Mouse (Mus musculus) hindbrain, postnatal 0 days (tissue): ENCODE measurements around the gene Vsig10. TPM values are rescaled to one million over a fixed set of nuclear protein-coding genes. Genes with fewer than 3 reads are reported as not detected.
"Not testable (repeated sequence)": the region's sequence is repeated elsewhere in the genome, so short reads cannot be mapped to it uniquely, and the experiment has no call there.

Experiments used
- ATAC-seq: fragments of 200-750 bp; cut with Nextera tagmentation; 2 replicates; pipeline ENCODE4 v1.8.0; 2017; ENCODE audit warnings: mild to moderate bottlenecking, moderate TSS enrichment, moderate library complexity
- DNase-seq: peaks from one replicate; pipeline ENCODE4 v3.0.0-alpha.2; 2015; ENCODE audit warnings: low spot score
- H3K27ac ChIP-seq: fragments of 300-500 bp; sonication (generic); 2 replicates; pipeline ENCODE4 v1.5.1; 2014; ENCODE audit warnings: mild to moderate bottlenecking
- H3K27me3 ChIP-seq: fragments of 300-500 bp; sonication (generic); 2 replicates; pipeline ENCODE4 v1.6.1; 2014; ENCODE audit warnings: low read length, mixed read lengths; ENCODE audit not compliant: insufficient read depth
- H3K36me3 ChIP-seq: fragments of 300-500 bp; sonication (generic); 2 replicates; pipeline ENCODE4 v1.6.1; 2014; ENCODE audit warnings: low read length, mixed read lengths; ENCODE audit not compliant: insufficient read depth
- H3K4me1 ChIP-seq: fragments of 300-500 bp; sonication (generic); 2 replicates; pipeline ENCODE4 v1.6.1; 2014; ENCODE audit warnings: antibody characterized with exemption, low read length, mixed read lengths; ENCODE audit not compliant: insufficient read depth
- H3K4me2 ChIP-seq: fragments of 300-500 bp; sonication (generic); 2 replicates; pipeline ENCODE4 v1.6.1; 2014; ENCODE audit warnings: low read depth, mild to moderate bottlenecking, low read length, moderate library complexity, mixed read lengths
- H3K4me3 ChIP-seq: fragments of 300-500 bp; sonication (generic); 2 replicates; pipeline ENCODE4 v1.5.1; 2014; ENCODE audit warnings: low read length
- H3K9ac ChIP-seq: fragments of 300-500 bp; sonication (generic); replicated peaks from 2 replicates; pipeline ENCODE4 v1.6.1; 2014; ENCODE audit warnings: mild to moderate bottlenecking, low read length, moderate library complexity, mixed read lengths
- H3K9me3 ChIP-seq: fragments of 300-500 bp; sonication (generic); 2 replicates; pipeline ENCODE4 v1.6.1; 2016; ENCODE audit warnings: low read length, mixed read lengths
- CTCF ChIP-seq: IDR thresholded peaks from 2 replicates; pipeline ENCODE4 v1.5.1; 2016; ENCODE audit warnings: antibody characterized with exemption, control low read depth, low read depth
- WGBS: fragments of 180-500 bp; shearing (Covaris S2); extraction: QIAGEN DNeasy Blood & Tissue Kit; methylation state at CpG from one replicate; pipeline ENCODE4 v1.1.7; 2014; 5-methylcytosine and 5-hydroxymethylcytosine counted together
- polyA plus RNA-seq: library from polyadenylated mRNA; unstranded; fragments of >200 nt; fragmentation: Nextera tagmentation; extraction: Ambion mirVana; gene quantifications from 2 replicates; pipeline ENCODE4 v1.2.1, GENCODE M21; 2015
- total RNA-seq: library from RNA; depleted of rRNA; stranded (reverse); fragments of >200 nt; gene quantifications from 2 replicates; pipeline ENCODE4 v1.2.3, GENCODE M21; 2014

Gene Vsig10
- total and polyA plus RNA-seq, 2 experiments from 2014 or later: 4.6 to 4.7 TPM

- WGBS: under 1% methylated on average over 67 of the region's 77 CpGs
- ATAC-seq: peak; percentile 97
Observed at GRCm38 (mm10) chr5:117286831-117287822, 31.8 kb upstream of the Vsig10 start, which contains the start of gene Pebp1. TSS of gene Pebp1 (minus strand) at chr5:117287625.

GRCm38 (mm10) chr5:117289646-117290045 lies 29.2 kb upstream of the Vsig10 start:
- no peak for ATAC-seq
- no peak for DNase-seq
- TF ChIP-seq CTCF: no peak
- no peak overlapping the region for H3K27ac ChIP-seq
- H3K4me2 ChIP-seq: no peak overlapping the region
- H3K4me3 ChIP-seq: no peak overlapping the region
- H3K9me3 ChIP-seq: no peaks in the 10 kb centered on the region
- no peaks in the 10 kb centered on the region for H3K27me3 ChIP-seq
- H3K36me3 ChIP-seq: peaks cover 4% of the 10 kb centered on the region; the same call in 1 of the 2 replicates
- H3K9ac ChIP-seq: no peak overlapping the region
- 0 out of 2 replicates have a peak, but pooled peaks cover 12% of the 10 kb centered on the region for H3K4me1 ChIP-seq

More at GRCm38 (mm10) chr5:117286831-117287822, 31.8 kb upstream of the Vsig10 start, which contains the start of gene Pebp1:
- Histone ChIP-seq H3K4me3 (peak within 1 kb of the TSS; percentile 79), H3K36me3 (peaks cover 6% of the 10 kb centered on the region; the same call in 1 of the 2 replicates), H3K9ac (peak within 1 kb of the TSS; percentile 72), H3K27ac (peak within 1 kb of the TSS; percentile 68), H3K27me3 (no peaks in the 10 kb centered on the region), H3K9me3 (no peaks in the 10 kb centered on the region), H3K4me1 (0 out of 2 replicates have a peak, but pooled peaks cover 12% of the 10 kb centered on the region), H3K4me2 (peak within 1 kb of the TSS; percentile 68)
- peak; percentile 97 for DNase-seq
- TF ChIP-seq CTCF: no peak

- Histone ChIP-seq H3K27ac (no peak overlapping the region), H3K4me1 (0 out of 2 replicates have a peak, but pooled peaks cover 12% of the 10 kb centered on the region), H3K4me2 (no peak overlapping the region), H3K9me3 (no peaks in the 10 kb centered on the region), H3K9ac (no peak overlapping the region), H3K27me3 (no peaks in the 10 kb centered on the region), H3K36me3 (no peaks in the 10 kb centered on the region; the same call in 1 of the 2 replicates), H3K4me3 (no peak overlapping the region)
- DNase-seq (no peak), ATAC-seq (no peak)
- WGBS: 93% methylated on average over 2 of the region's 2 CpGs
- peak; percentile 41; the same call in 1 of the 2 replicates for TF ChIP-seq CTCF
Observed at GRCm38 (mm10) chr5:117290081-117290480, 28.8 kb upstream of the Vsig10 start.

GRCm38 (mm10) chr5:117291312-117291711 lies 27.6 kb upstream of the Vsig10 start:
- DNase-seq: peak; percentile 43
- peak; percentile 53 for TF ChIP-seq CTCF
- H3K9me3 ChIP-seq: no peaks in the 10 kb centered on the region
- H3K27me3 ChIP-seq: no peaks in the 10 kb centered on the region
- 84% methylated on average over 3 of the region's 3 CpGs for WGBS
- H3K27ac ChIP-seq: no peak overlapping the region
- no peaks in the 10 kb centered on the region for H3K36me3 ChIP-seq
- no peak for ATAC-seq
- no peak overlapping the region for H3K4me2 ChIP-seq
- H3K9ac ChIP-seq: no peak overlapping the region
- H3K4me1 ChIP-seq: 0 out of 2 replicates have a peak, but pooled peaks cover 6% of the 10 kb centered on the region
- no peak overlapping the region for H3K4me3 ChIP-seq

GRCm38 (mm10) chr5:117292547-117292946 lies 26.3 kb upstream of the Vsig10 start:
- no peak overlapping the region for H3K4me3 ChIP-seq
- WGBS: 74% methylated on average over 6 of the region's 6 CpGs
- no peak for ATAC-seq
- H3K4me1 ChIP-seq: 0 out of 2 replicates have a peak, but pooled peaks cover 4% of the 10 kb centered on the region
- no peak overlapping the region for H3K27ac ChIP-seq
- TF ChIP-seq CTCF: no peak
- H3K36me3 ChIP-seq: no peaks in the 10 kb centered on the region
- H3K9ac ChIP-seq: no peak overlapping the region
- no peak for DNase-seq
- no peaks in the 10 kb centered on the region for H3K27me3 ChIP-seq
- no peak overlapping the region for H3K4me2 ChIP-seq
- no peaks in the 10 kb centered on the region for H3K9me3 ChIP-seq

- not testable (repeated sequence) for H3K27me3 ChIP-seq, H3K27ac ChIP-seq, ATAC-seq, H3K9me3 ChIP-seq, H3K9ac ChIP-seq, DNase-seq, H3K36me3 ChIP-seq, H3K4me1 ChIP-seq, H3K4me2 ChIP-seq, H3K4me3 ChIP-seq
- WGBS: 81% methylated on average over 3 of the region's 3 CpGs
Observed at GRCm38 (mm10) chr5:117293776-117294175, 25.1 kb upstream of the Vsig10 start.

- H3K4me2 ChIP-seq: no peak overlapping the region
- H3K27me3 ChIP-seq: no peaks in the 10 kb centered on the region
- H3K36me3 ChIP-seq: no peaks in the 10 kb centered on the region
- no peak overlapping the region for H3K27ac ChIP-seq
- no peak overlapping the region for H3K9ac ChIP-seq
- no peak for TF ChIP-seq CTCF
- DNase-seq (no peak), ATAC-seq (no peak)
- no peak overlapping the region for H3K4me3 ChIP-seq
- no peaks in the 10 kb centered on the region for H3K4me1 ChIP-seq
- WGBS: 93% methylated on average over 8 of the region's 8 CpGs
- no peaks in the 10 kb centered on the region for H3K9me3 ChIP-seq
Observed at GRCm38 (mm10) chr5:117295011-117295410, 23.9 kb upstream of the Vsig10 start.
